ENCODE assay signal across 8 mouse cellular contexts in genomic region chr10:72654270-72655016, GRCm38 (mm10). TPM values are rescaled to one million over a fixed set of nuclear protein-coding genes. Genes with fewer than 3 reads are reported as not detected.
DNase-seq lines count a peak whose midpoint lies in the region; ATAC-seq and TF ChIP-seq lines count a peak whose summit lies in the region.

Gene Zwint, plus strand, starts transcription at chr10:72654845.

- peak; percentile 87 for ATAC-seq in frontal cortex, adult (ENCODE audit: low TSS enrichment)
- ATAC-seq in lung, postnatal 0 days = peak; percentile 99

- WGBS in hindbrain, embryonic 10.5 days = 3% methylated on average over 36 of the region's 36 CpGs
- WGBS in lung, postnatal 0 days = 2% methylated on average over 36 of the region's 36 CpGs

- H3K27me3 ChIP-seq in hindbrain, embryonic 10.5 days (ENCODE audit: insufficient read depth, poor library complexity, severe bottlenecking) = no peaks in the 10 kb centered on the region
- no peaks in the 10 kb centered on the region for H3K27me3 ChIP-seq in lung, postnatal 0 days (replicated peaks; ENCODE audit: insufficient read depth, low read length)

- TF ChIP-seq CTCF in lung, postnatal 0 days (IDR thresholded peaks at IDR 0.05) = no peak

- peaks cover 36% of the 10 kb centered on the region for H3K36me3 ChIP-seq in hindbrain, embryonic 10.5 days
- H3K36me3 ChIP-seq in lung, postnatal 0 days (ENCODE audit: insufficient read depth, low read length) = peaks cover 11% of the 10 kb centered on the region; the same call in 1 of the 2 replicates

- peak within 1 kb of the TSS; percentile 82 for H3K4me3 ChIP-seq in hindbrain, embryonic 10.5 days
- H3K4me3 ChIP-seq in lung, postnatal 0 days (ENCODE audit: low read depth, low read length) = peak within 1 kb of the TSS; percentile 82

- H3K27ac ChIP-seq in hindbrain, embryonic 10.5 days = peak within 1 kb of the TSS; percentile 95
- H3K27ac ChIP-seq in lung, postnatal 0 days (ENCODE audit: low read length) = peak within 1 kb of the TSS; percentile 95

- peak within 1 kb of the TSS; percentile 64 for H3K4me2 ChIP-seq in lung, postnatal 0 days (replicated peaks; ENCODE audit: low read depth, low read length)

- no peak for TF ChIP-seq EP300 in lung, postnatal 0 days (IDR thresholded peaks at IDR 0.05)

- DNase-seq in MN1 (ENCODE audit: low spot score) = peak; percentile 98
- peak; percentile 98 for DNase-seq in cerebellum, adult 9-10 months
- DNase-seq in hindbrain, embryonic 10.5 days (ENCODE audit: low spot score) = peak; percentile 95
- peak; percentile 98 for DNase-seq in layer of hippocampus, adult 9-11 months
- DNase-seq in lung, postnatal 0 days (ENCODE audit: low spot score) = peak; percentile 100
- peak; percentile 93 for DNase-seq in ovary, postnatal 14 days (ENCODE audit: low spot score)
- peak; percentile 95 for DNase-seq in thymus, postnatal 14 days

- H3K4me1 ChIP-seq in hindbrain, embryonic 10.5 days (replicated peaks) = peaks cover 22% of the 10 kb centered on the region
- H3K4me1 ChIP-seq in lung, postnatal 0 days (ENCODE audit: insufficient read depth, low read depth, low read length) = peaks cover 4% of the 10 kb centered on the region; the same call in 1 of the 2 replicates

- H3K9me3 ChIP-seq in hindbrain, embryonic 10.5 days = no peaks in the 10 kb centered on the region
- no peaks in the 10 kb centered on the region for H3K9me3 ChIP-seq in lung, postnatal 0 days (ENCODE audit: low read length)

- H3K9ac ChIP-seq in lung, postnatal 0 days (replicated peaks; ENCODE audit: low read depth) = peak within 1 kb of the TSS; percentile 87

RNA-seq across cellular contexts. Expression of gene Zwint, which starts in this region (rescaled TPM):
- 379 and 412 TPM in 2 replicates for polyA plus RNA-seq in hindbrain, embryonic 10.5 days (2016; fragmentation: Nextera tagmentation; extraction: Ambion mirVana)
- polyA plus RNA-seq in lung, postnatal 0 days (2015; fragmentation: Nextera tagmentation; extraction: Ambion mirVana) = 104 and 105 TPM in 2 replicates

Comparison
In these comparisons a context has a peak if more than half of its experiments do, and no peak if none do; other contexts are left out.
1. Peak in every context shown above with its lines: DNase-seq, ATAC-seq, H3K4me3 ChIP-seq and H3K27ac ChIP-seq.